Mouse (Mus musculus) limb, embryonic 14.5 days (tissue): ENCODE measurements around the gene Prpf4. TPM values are rescaled to one million over a fixed set of nuclear protein-coding genes. Genes with fewer than 3 reads are reported as not detected.

Experiments
- ATAC-seq: fragments of 200-750 bp; cut with Nextera tagmentation; 2 replicates; pipeline ENCODE4 v1.8.0; 2017; ENCODE audit warnings: low read depth, moderate number of reproducible peaks, moderate TSS enrichment; ENCODE audit not compliant: low FRiP score
- DNase-seq: peaks from one replicate; pipeline ENCODE4 v3.0.0-alpha.2; 2015; ENCODE audit warnings: low spot score
- H3K27ac ChIP-seq: fragments of 300-500 bp; sonication (generic); replicated peaks from 2 replicates; pipeline ENCODE4 v1.5.1; 2014; ENCODE audit warnings: low read depth, mild to moderate bottlenecking, low read length, moderate library complexity, mixed read lengths
- H3K27me3 ChIP-seq: fragments of 300-500 bp; sonication (generic); 2 replicates; pipeline ENCODE4 v1.6.1; 2014; ENCODE audit warnings: low read length, mixed read lengths; ENCODE audit not compliant: control insufficient read depth, insufficient read depth
- H3K36me3 ChIP-seq: fragments of 300-500 bp; sonication (generic); 2 replicates; pipeline ENCODE4 v1.6.1; 2014; ENCODE audit warnings: mild to moderate bottlenecking, low read length, moderate library complexity, mixed read lengths; ENCODE audit not compliant: control insufficient read depth, insufficient read depth
- H3K4me1 ChIP-seq: fragments of 300-500 bp; sonication (generic); 2 replicates; pipeline ENCODE4 v1.6.1; 2014; ENCODE audit warnings: antibody characterized with exemption, low read length, mixed read lengths; ENCODE audit not compliant: control insufficient read depth, insufficient read depth
- H3K4me2 ChIP-seq: fragments of 300-500 bp; sonication (generic); replicated peaks from 2 replicates; pipeline ENCODE4 v1.6.1; 2014; ENCODE audit warnings: low read depth, mild to moderate bottlenecking, low read length, moderate library complexity; ENCODE audit not compliant: severe bottlenecking
- H3K4me3 ChIP-seq: fragments of 300-500 bp; sonication (generic); replicated peaks from 2 replicates; pipeline ENCODE4 v1.5.1; 2014; ENCODE audit warnings: low read length
- H3K9ac ChIP-seq: fragments of 300-500 bp; sonication (generic); 2 replicates; pipeline ENCODE4 v1.6.1; 2014; ENCODE audit warnings: mild to moderate bottlenecking, low read depth, low read length, moderate library complexity; ENCODE audit not compliant: severe bottlenecking
- H3K9me3 ChIP-seq: fragments of 300-500 bp; sonication (generic); 2 replicates; pipeline ENCODE4 v1.6.1; 2016; ENCODE audit warnings: low read length; ENCODE audit not compliant: control insufficient read depth
- POLR2A ChIP-seq: fragments of 200-500 bp; IDR thresholded peaks from 2 replicates; pipeline ENCODE4 v1.8.0; 2012; ENCODE audit warnings: inconsistent platforms, mild to moderate bottlenecking, moderate library complexity, borderline replicate concordance; ENCODE audit not compliant: insufficient read depth, insufficient read length; ENCODE audit errors: extremely low read depth
- WGBS: fragments of 180-500 bp; shearing (Covaris S2); extraction: QIAGEN DNeasy Blood & Tissue Kit; methylation state at CpG from one replicate; pipeline ENCODE4 v1.1.7; 2014; 5-methylcytosine and 5-hydroxymethylcytosine counted together
- polyA plus RNA-seq, 2 experiments: library from polyadenylated mRNA; depleted of rRNA in 1 of 2; stranded (reverse) in 1 of 2; unstranded in 1 of 2; fragments of >200 nt; fragmentation: Nextera tagmentation in 1 of 2; extraction: Ambion mirVana in 1 of 2; gene quantifications; 2 replicates each; pipeline versions ENCODE4 v1.2.1 to v1.2.3; 2012 to 2014

Prpf4 gene
- polyA plus RNA-seq, 2 experiments = 20.8 to 27.4 TPM

GRCm38 (mm10) chr4:62376123-62376522 lies 32.5 kb upstream of the Prpf4 start:
- WGBS = 79% methylated on average over 2 of the region's 2 CpGs
- H3K4me2 ChIP-seq = no peak overlapping the region
- H3K27ac ChIP-seq = no peak overlapping the region
- H3K36me3 ChIP-seq = no peaks in the 10 kb centered on the region
- H3K9me3 ChIP-seq = no peaks in the 10 kb centered on the region
- H3K27me3 ChIP-seq = no peaks in the 10 kb centered on the region
- TF ChIP-seq POLR2A = no peak
- DNase-seq (no peak), ATAC-seq (no peak)
- H3K9ac ChIP-seq = no peak overlapping the region
- H3K4me1 ChIP-seq = no peaks in the 10 kb centered on the region
- no peak overlapping the region for H3K4me3 ChIP-seq

DNA sequence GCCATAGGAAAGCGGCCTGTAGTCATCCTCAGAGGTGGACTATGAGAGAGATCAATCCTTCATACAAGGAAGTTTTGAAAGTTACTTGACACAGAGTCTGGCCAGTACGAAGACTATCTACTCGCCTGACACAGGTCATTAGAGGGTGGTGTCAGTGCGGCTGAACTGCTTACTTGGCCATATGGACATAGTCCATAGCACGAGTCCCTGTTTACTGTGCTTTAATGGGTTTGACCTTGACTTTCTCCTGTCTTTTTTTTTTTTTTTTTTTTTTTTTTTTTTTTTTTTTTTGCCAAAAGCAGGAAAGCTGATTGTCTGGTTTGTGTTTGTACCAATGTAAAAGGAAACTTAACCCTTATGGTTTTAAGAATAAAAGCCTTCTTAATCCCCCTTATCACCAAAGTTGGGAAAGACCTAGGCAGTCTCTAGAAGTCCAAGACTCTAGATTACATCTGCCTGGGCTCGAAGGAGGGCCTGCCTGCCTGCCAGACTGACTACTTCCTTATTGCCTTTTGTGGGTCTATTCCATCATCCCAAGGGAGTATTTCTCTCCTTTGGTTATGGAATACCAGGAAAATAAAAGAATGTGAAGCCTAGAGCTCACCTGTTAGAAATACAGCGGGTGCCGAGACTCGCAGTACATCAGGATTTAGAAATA lies 28.7 kb upstream of the Prpf4 start:
- no peak overlapping the region for H3K27ac ChIP-seq
- no peaks in the 10 kb centered on the region for H3K9me3 ChIP-seq
- DNase-seq (no peak), ATAC-seq (no peak)
- no peak for TF ChIP-seq POLR2A
- no peak overlapping the region for H3K4me2 ChIP-seq
- H3K4me3 ChIP-seq = no peak overlapping the region
- 79% methylated on average over 9 of the region's 9 CpGs for WGBS
- no peaks in the 10 kb centered on the region for H3K4me1 ChIP-seq
- 0 out of 2 replicates have a peak, but pooled peaks cover 5% of the 10 kb centered on the region for H3K36me3 ChIP-seq
- no peak overlapping the region for H3K9ac ChIP-seq
- H3K27me3 ChIP-seq = no peaks in the 10 kb centered on the region

DNA sequence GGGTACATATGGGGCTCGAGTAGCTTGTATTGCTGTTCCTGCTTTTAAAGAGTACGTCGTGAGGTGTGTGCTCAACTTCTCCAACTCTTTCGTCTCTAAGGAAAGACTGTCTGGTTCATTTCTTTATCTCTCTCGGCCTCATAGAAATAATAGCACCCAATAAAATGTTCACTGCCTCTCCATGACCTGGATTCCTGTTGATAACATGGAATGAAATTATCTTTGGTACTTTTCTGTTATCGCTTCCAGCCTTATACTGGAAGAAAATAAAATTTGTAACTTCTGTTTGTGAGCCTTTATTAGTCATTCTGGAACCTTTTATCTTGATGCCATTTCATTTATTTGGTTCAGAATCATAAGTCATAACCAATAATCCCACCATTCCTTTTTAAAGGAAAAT lies 25.4 kb upstream of the Prpf4 start:
- H3K4me1 ChIP-seq = no peaks in the 10 kb centered on the region
- H3K4me3 ChIP-seq = no peak overlapping the region
- H3K9me3 ChIP-seq = no peaks in the 10 kb centered on the region
- H3K27ac ChIP-seq = no peak overlapping the region
- no peak overlapping the region for H3K9ac ChIP-seq
- WGBS = 82% methylated on average over 6 of the region's 6 CpGs
- H3K27me3 ChIP-seq = no peaks in the 10 kb centered on the region
- DNase-seq (no peak), ATAC-seq (no peak)
- no peak overlapping the region for H3K4me2 ChIP-seq
- peaks cover 10% of the 10 kb centered on the region; the same call in 1 of the 2 replicates for H3K36me3 ChIP-seq
- no peak for TF ChIP-seq POLR2A

DNA sequence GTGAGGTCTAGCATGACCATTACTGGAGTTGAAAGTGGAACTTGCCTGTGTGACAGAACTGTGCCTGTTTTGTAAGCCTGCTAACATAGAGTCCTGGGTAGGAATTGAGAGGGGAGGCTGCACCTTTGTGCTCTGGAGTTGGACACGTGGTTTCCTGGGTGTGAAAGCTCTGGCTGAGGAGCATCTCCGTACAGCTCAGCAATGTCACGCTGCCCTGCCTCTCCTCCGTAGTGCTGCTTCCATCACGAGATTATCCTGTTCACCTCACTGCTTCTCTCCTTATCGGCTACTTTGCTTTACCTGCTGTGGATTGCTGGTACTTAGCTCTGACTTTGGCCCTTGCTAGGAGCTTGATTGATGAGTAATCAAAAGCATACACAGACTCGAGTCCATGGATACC lies 24.8 kb upstream of the Prpf4 start:
- Histone ChIP-seq H3K27me3 (no peaks in the 10 kb centered on the region), H3K4me2 (no peak overlapping the region), H3K4me1 (no peaks in the 10 kb centered on the region), H3K27ac (no peak overlapping the region), H3K4me3 (no peak overlapping the region), H3K9me3 (no peaks in the 10 kb centered on the region), H3K9ac (no peak overlapping the region), H3K36me3 (peaks cover 15% of the 10 kb centered on the region)
- WGBS = 87% methylated on average over 7 of the region's 7 CpGs
- DNase-seq = no peak
- no peak for TF ChIP-seq POLR2A
- ATAC-seq = no peak

- Histone ChIP-seq H3K4me3 (no peak overlapping the region), H3K4me2 (no peak overlapping the region), H3K27ac (no peak overlapping the region), H3K9ac (no peak overlapping the region), H3K27me3 (no peaks in the 10 kb centered on the region), H3K9me3 (no peaks in the 10 kb centered on the region), H3K36me3 (peaks cover 19% of the 10 kb centered on the region), H3K4me1 (no peaks in the 10 kb centered on the region)
- ATAC-seq (no peak), DNase-seq (no peak)
- 88% methylated on average over 1 of the region's 1 CpGs for WGBS
- TF ChIP-seq POLR2A = no peak
Measured at GRCm38 (mm10) chr4:62384159-62384558, 24.4 kb upstream of the Prpf4 start.
